Mouse (Mus musculus) left cerebral cortex, adult 8-10 months (tissue): ENCODE data around the gene Npepps. TPM values are rescaled to one million over a fixed set of nuclear protein-coding genes. Genes with fewer than 3 reads are reported as not detected.
A peak's percentile ranks its signal among the peaks of the same experiment; 100 is the strongest.
"Not testable (repeated sequence)": the region's sequence is repeated elsewhere in the genome, so short reads cannot be mapped to it uniquely, and the experiment has no call there.

Source experiments
- DNase-seq, 2 experiments: peaks; one replicate each; pipeline ENCODE4 v3.0.0; 2022; ENCODE audit warnings: low spot score in 2 of 2
- total RNA-seq, 4 experiments: library from RNA; stranded (reverse); gene quantifications; 2 replicates each; pipeline ENCODE4 v1.2.4; 2022

Gene Npepps
- total RNA-seq, 4 experiments from 2014 or later: 139 to 152 (median 146) TPM

DNA sequence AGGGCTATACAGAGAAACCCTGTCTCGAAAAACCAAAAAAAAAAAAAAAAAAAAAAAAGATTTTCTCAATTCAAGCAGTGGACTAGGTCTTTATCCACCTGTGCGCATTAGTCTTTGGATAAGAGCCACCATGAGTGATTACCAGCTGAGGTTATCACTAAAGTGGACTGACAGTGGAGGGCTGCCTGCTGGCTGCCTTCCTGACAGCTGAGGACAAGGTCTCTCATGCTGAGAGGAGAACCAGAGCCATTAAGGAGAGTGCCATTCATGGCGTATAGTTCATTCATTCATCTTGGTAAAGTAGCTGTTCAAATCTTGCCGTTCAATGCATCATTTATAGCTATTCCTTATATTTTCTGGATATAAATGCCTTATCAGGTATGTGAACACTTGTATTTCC, 16.1 kb upstream of the Npepps start:
- DNase-seq: no peak

DNA sequence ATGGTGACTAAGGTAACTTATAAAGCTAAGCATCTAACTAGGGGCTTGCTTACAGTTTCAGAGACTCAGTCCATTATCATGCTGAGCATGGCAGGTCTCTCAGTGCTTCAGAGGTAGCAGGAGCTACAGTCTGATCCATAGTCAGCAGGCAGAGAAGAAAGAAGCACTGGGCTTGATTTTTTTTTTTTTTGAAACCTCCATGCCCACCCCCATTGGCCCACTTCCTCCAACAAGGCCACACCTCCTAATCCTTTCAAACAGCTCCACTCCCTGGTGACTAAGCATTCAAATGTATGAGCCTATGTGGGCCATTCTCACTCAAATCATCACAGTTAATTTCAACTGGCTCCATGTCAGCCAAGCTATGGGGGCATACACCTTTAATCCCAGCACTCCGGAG, 12.3 kb upstream of the Npepps start:
- no peak for DNase-seq

GRCm38 (mm10) chr11:97289276-97290230, 9.1 kb upstream of the Npepps start:
- peak in 1 of 2 experiments; percentile 64 for DNase-seq

- no peak for DNase-seq
Observed at GRCm38 (mm10) chr11:97287643-97288042, 7.2 kb upstream of the Npepps start.

- no peak for DNase-seq
Observed at GRCm38 (mm10) chr11:97286973-97287372, 6.5 kb upstream of the Npepps start.

GRCm38 (mm10) chr11:97285852-97286775, 5.7 kb upstream of the Npepps start:
- DNase-seq: no peak

- DNase-seq: no peak
Observed at GRCm38 (mm10) chr11:97284854-97285253, 4.4 kb upstream of the Npepps start.

DNA sequence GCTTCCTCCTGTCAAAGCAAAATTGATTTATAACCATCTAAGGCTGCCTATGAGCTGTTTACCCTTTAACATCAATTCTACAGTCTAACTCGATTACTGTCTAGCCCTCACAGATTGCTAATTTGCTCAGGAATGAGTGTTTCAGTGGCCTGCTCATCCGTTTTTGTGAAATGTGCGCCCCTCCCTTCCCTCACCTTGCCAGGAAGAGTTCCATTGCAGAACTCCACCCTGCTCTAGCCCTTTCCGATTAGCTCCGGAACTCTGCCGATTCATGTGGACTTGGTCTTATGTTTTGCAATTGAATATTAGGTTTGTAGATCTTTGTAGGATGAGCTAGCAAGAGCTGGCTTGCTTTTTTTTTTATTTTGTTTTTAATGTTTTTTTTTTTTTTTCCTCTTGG, 1.7 kb upstream of the Npepps start:
- DNase-seq: no peak

GRCm38 (mm10) chr11:97279405-97280215, 828 bp downstream of the Npepps start:
- peak; percentile 33 to 41 for DNase-seq

- DNase-seq: no peak
Observed at GRCm38 (mm10) chr11:97279040-97279404, 1.4 kb downstream of the Npepps start.

- DNase-seq: no peak
Observed at GRCm38 (mm10) chr11:97278456-97278855, 2.0 kb downstream of the Npepps start.

GRCm38 (mm10) chr11:97277166-97277565, 3.3 kb downstream of the Npepps start:
- no peak for DNase-seq

DNA sequence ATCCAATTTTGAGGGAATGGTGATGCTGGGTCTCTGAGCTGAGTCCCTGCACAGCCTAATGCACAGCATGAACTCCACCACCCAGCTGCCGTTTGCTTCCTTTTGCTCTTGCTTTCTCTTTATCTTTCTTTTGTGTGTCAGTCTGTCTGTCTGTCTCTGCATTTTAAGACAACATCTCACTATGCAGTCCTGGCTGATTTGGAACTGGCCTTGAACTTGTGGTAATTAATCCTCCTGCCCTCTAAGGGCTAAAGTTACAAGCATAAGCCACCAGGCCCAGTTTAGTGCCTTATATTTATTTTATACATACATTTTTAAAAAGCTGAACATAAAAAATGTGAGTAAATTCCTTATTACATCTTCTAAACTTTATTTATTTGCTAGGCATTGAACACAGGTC, 4.4 kb downstream of the Npepps start:
- DNase-seq: no peak

- DNase-seq: no peak
Observed at GRCm38 (mm10) chr11:97275349-97275748, 5.1 kb downstream of the Npepps start.

- DNase-seq: not testable (repeated sequence)
Observed at GRCm38 (mm10) chr11:97274947-97275346, 5.5 kb downstream of the Npepps start.

GRCm38 (mm10) chr11:97273613-97274012, 6.8 kb downstream of the Npepps start:
- no peak for DNase-seq

DNA sequence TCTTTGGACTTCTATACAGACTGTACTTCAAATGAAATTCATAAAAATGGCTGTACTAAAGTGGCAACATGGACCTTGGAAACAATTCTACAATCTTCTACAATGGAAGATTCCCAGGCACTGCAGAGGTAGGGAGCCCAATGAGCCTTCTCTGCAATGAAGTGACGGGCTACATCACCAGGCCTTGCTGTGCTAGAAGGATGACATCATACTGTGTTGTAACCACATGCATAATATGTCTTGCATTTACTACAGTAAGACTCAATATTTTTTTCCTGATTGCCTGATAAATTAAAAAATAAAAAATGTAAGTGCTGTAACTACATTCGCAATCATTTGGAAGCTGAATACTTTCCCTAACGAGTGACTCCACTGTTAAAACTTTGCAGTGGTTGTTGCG, 7.6 kb downstream of the Npepps start:
- DNase-seq: no peak

- DNase-seq: not testable (repeated sequence)
Observed at GRCm38 (mm10) chr11:97270004-97270403, 10.4 kb downstream of the Npepps start.

DNA sequence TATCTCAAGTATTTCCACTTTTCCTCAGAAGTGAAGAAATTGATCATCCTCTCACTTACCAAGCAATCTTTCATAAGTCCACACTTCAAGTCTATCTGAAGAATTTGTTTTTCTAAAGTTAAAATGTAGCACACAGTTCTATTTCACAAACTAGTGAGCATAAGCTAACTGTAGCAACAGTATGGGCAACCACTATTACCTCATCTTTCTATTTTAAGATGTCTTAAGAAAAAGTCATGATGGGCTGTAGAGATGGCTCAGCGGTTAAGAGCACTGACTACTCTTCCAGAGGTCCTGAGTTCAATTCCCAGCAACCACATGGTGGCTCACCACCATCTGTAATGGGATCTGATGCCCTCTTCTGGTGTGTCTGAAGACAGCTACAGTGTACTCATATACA, 13.9 kb downstream of the Npepps start:
- not testable (repeated sequence) for DNase-seq

DNA sequence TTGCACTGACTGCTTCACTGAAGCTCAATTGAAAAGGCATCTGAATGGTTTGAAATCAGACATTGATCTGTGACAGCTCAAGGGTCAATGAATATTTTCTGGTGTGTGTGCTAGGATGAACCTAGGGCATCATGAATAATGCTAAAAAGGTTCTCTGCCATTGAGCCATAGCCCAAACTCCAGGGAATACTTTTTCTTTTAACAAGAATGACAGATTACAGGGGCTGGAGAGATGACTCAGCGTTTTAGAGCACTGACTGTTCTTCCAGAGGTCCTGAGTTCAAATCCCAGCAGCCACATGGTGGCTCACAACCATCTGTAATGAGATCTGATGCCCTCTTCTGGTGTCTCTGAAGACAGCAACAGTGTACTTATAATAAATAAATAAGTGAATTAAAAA, 30.8 kb downstream of the Npepps start:
- DNase-seq: not testable (repeated sequence)

DNA sequence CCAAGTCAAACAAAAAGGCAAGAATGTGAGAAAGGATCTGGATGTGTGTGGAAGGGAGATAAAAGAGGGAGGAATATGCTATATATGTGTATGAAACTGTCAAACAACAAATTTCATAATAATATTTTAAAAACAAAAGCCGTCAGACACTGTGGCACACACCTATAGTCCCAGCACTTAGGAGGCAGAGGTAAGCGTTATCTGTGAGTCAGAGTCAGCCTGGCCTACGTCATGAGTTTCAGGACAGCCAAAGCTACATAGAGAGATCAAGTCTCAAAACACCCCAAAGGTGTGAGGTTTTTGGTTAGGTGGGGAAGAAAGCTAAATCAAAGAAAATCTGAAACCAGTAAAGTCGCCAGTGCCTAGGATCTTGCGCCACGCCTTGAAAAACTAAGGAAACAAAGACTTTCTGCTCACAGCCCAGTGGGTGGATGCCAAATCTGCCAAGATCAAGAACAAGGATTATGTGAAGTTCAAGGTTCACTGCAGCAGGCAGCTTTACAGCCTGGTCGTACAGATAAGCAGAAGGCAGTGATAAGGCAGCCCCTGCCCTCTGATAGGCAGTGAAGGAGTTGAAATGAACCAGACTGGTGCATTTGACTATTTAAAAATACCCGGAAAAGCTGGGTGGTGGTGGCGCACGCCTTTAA, 33.8 kb downstream of the Npepps start:
- no peak for DNase-seq
